Mouse (Mus musculus) embryonic facial prominence, embryonic 15.5 days (tissue): Measurements from ENCODE around the gene Zfp46. TPM values are rescaled to one million over a fixed set of nuclear protein-coding genes. Genes with fewer than 3 reads are reported as not detected.

Experiments used
- ATAC-seq: fragments of 200-750 bp; cut with Nextera tagmentation; 2 replicates; pipeline ENCODE4 v1.8.0; 2017; ENCODE audit warnings: low read depth, moderate TSS enrichment; ENCODE audit not compliant: insufficient number of reproducible peaks, low FRiP score, low TSS enrichment
- H3K27ac ChIP-seq: fragments of 300-500 bp; sonication (generic); replicated peaks from 2 replicates; pipeline ENCODE4 v1.5.1; 2015; ENCODE audit warnings: mild to moderate bottlenecking, inconsistent platforms
- H3K27me3 ChIP-seq: fragments of 300-500 bp; sonication (generic); 2 replicates; pipeline ENCODE4 v1.6.1; 2015; ENCODE audit warnings: inconsistent platforms
- H3K36me3 ChIP-seq: fragments of 300-500 bp; sonication (generic); 2 replicates; pipeline ENCODE4 v1.6.1; 2015; ENCODE audit warnings: mild to moderate bottlenecking, inconsistent platforms
- H3K4me1 ChIP-seq: fragments of 300-500 bp; sonication (generic); 2 replicates; pipeline ENCODE4 v1.6.1; 2015; ENCODE audit warnings: inconsistent platforms
- H3K4me2 ChIP-seq: fragments of 300-500 bp; sonication (generic); replicated peaks from 2 replicates; pipeline ENCODE4 v1.6.1; 2015; ENCODE audit warnings: mild to moderate bottlenecking, inconsistent platforms
- H3K4me3 ChIP-seq: fragments of 300-500 bp; sonication (generic); replicated peaks from 2 replicates; pipeline ENCODE4 v1.5.1; 2015; ENCODE audit warnings: mild to moderate bottlenecking, inconsistent platforms
- H3K9ac ChIP-seq: fragments of 300-500 bp; sonication (generic); 2 replicates; pipeline ENCODE4 v1.6.1; 2015; ENCODE audit warnings: inconsistent platforms
- H3K9me3 ChIP-seq: fragments of 300-500 bp; sonication (generic); replicated peaks from 2 replicates; pipeline ENCODE4 v1.6.1; 2016; ENCODE audit warnings: inconsistent platforms
- WGBS: fragments of 180-500 bp; shearing (Covaris S2); methylation state at CpG from one replicate; pipeline ENCODE4 v1.1.7; 2015; 5-methylcytosine and 5-hydroxymethylcytosine counted together
- polyA plus RNA-seq: library from polyadenylated mRNA; unstranded; fragments of >200 nt; fragmentation: Nextera tagmentation; extraction: Ambion mirVana; gene quantifications from 2 replicates; pipeline ENCODE4 v1.2.1, GENCODE M21; 2015

The Zfp46 gene
- polyA plus RNA-seq, 1 experiment from 2014 or later: 25.0 TPM

DNA sequence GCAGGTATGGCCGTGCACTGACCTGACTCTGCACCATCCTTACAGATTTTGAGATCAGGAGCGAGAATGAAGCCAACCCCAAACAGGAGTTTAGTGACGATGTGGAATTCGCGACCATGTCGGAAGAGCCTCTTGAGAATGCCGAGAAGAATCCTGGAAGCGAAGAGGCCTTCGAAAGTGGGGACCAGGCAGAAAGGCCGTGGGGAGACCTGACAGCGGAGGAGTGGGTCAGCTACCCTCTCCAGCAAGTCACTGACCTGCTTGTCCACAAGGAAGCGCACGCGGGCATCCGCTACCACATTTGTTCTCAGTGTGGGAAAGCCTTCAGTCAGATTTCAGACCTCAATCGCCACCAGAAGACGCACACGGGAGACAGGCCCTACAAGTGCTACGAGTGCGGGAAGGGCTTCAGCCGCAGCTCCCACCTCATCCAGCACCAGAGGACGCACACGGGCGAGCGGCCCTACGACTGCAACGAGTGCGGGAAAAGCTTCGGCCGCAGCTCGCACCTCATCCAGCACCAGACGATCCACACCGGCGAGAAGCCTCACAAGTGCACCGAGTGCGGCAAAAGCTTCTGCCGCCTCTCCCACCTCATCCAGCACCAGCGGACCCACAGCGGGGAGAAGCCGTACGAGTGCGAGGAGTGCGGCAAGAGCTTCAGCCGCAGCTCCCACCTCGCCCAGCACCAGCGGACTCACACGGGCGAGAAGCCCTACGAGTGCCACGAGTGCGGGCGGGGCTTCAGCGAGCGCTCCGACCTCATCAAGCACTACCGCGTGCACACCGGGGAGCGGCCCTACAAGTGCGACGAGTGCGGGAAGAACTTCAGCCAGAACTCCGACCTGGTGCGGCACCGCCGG, 5.7 kb downstream of the Zfp46 start:
- ATAC-seq: no peak
- H3K27ac ChIP-seq: no peak overlapping the region
- no peak overlapping the region for H3K9ac ChIP-seq
- no peak overlapping the region for H3K4me3 ChIP-seq
- WGBS: 58% methylated on average over 66 of the region's 66 CpGs
- H3K36me3 ChIP-seq: peaks cover 75% of the 10 kb centered on the region
- H3K4me2 ChIP-seq: no peak overlapping the region
- H3K4me1 ChIP-seq: peaks cover 7% of the 10 kb centered on the region
- H3K9me3 ChIP-seq: 0 out of 2 replicates have a peak, but pooled peaks cover 3% of the 10 kb centered on the region
- no peaks in the 10 kb centered on the region for H3K27me3 ChIP-seq

DNA sequence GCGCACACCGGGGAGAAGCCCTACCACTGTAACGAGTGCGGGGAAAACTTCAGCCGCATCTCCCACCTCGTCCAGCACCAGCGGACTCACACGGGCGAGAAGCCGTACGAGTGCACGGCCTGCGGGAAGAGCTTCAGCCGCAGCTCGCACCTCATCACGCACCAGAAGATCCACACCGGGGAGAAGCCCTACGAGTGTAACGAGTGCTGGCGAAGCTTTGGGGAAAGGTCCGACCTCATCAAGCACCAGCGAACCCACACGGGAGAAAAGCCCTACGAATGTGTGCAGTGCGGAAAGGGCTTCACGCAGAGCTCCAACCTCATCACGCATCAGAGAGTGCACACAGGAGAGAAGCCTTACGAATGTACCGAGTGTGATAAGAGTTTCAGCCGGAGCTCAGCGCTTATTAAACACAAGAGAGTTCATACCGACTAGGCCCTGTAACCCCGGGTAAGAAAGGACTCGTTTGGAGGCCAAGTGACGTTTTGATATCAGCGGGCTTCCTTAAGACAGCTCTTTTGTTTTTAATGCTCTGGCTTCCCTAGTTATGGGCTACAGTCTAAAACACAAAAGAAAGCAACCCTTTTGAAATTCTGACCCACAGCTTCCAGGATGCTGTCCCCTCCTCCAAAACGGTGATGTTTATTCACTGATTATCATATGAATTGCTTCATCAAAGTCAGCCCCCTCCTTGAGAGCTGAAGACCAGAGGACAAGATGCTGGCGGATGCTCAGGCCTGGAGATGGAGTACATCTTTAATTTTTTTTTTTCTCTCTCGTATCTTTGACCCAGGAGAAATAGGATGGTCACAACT, 6.5 kb downstream of the Zfp46 start:
- Histone ChIP-seq H3K9me3 (0 out of 2 replicates have a peak, but pooled peaks cover 3% of the 10 kb centered on the region), H3K9ac (no peak overlapping the region), H3K4me3 (no peak overlapping the region), H3K27ac (no peak overlapping the region), H3K4me1 (peaks cover 7% of the 10 kb centered on the region), H3K4me2 (no peak overlapping the region), H3K27me3 (no peaks in the 10 kb centered on the region), H3K36me3 (peaks cover 75% of the 10 kb centered on the region)
- WGBS: 72% methylated on average over 39 of the region's 39 CpGs
- no peak for ATAC-seq

DNA sequence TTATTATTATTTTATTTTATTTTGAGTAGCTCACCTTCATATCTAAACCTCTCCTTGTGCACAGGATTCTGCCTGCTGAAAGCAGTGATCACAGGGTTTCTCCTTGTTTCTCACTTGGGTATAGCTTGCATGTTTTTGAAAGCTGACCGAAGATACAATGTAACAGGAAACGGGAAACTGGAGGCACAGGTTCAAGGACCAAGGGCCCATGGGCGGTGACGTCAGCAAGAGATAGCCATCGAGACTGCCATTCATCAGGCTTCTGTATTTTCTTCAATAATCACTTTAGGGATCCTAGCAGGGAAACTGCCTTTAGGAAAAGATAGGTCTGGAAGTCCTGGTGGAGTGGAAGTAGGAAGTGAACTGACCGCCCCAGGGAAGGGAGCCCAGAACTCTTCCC, 7.2 kb downstream of the Zfp46 start:
- Histone ChIP-seq H3K9ac (no peak overlapping the region), H3K9me3 (0 out of 2 replicates have a peak, but pooled peaks cover 3% of the 10 kb centered on the region), H3K4me1 (peaks cover 1% of the 10 kb centered on the region), H3K27me3 (no peaks in the 10 kb centered on the region), H3K4me2 (no peak overlapping the region), H3K4me3 (no peak overlapping the region), H3K36me3 (peaks cover 75% of the 10 kb centered on the region), H3K27ac (no peak overlapping the region)
- ATAC-seq: no peak
- WGBS: 91% methylated on average over 6 of the region's 6 CpGs

DNA sequence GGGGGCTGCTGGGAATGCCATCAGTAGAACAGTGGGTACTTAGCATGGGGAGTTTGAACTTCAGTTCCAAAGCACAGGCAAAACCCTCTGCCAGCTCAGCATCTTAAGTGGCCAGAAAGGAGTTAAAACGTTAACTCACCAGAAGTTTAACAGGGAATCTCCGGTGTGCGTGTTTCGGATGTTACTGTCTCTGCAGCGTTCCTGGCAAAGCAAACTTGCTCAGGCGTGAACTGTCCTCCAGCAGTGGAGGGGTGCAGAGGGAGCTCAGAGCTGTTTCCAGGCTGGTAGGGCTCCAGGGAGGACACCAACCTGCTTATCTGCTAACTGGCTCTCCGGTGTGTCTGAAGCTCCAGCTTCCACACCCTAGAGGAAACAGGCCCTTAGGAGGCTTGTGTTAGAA, 11.5 kb downstream of the Zfp46 start:
- Histone ChIP-seq H3K4me3 (no peak overlapping the region), H3K36me3 (peaks cover 35% of the 10 kb centered on the region), H3K4me1 (no peaks in the 10 kb centered on the region), H3K27ac (no peak overlapping the region), H3K9me3 (no peaks in the 10 kb centered on the region), H3K9ac (no peak overlapping the region), H3K4me2 (no peak overlapping the region), H3K27me3 (no peaks in the 10 kb centered on the region)
- no peak for ATAC-seq
- 52% methylated on average over 7 of the region's 7 CpGs for WGBS

DNA sequence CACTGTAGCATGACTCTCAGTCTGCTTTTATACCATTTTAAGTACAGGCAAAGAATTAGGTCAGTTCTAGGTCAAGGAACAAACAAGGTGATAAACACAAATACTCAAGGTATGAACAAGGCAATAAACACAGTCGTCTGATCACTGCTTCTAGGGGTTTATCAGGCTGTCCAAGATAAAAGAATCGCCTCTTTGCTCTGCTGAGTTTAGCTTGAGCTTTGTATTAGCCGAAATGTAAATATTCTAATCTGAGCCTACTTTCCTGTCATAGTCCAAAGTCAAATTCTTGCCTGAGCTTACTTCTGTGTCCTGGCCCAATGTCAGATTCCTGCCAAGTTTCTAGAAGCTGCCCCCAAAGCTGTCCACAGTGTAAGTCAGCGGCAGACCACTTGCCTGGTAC, 18.0 kb downstream of the Zfp46 start:
- no peak for ATAC-seq
- no peak overlapping the region for H3K4me2 ChIP-seq
- no peak overlapping the region for H3K27ac ChIP-seq
- WGBS: 75% methylated on average over 4 of the region's 4 CpGs
- H3K4me1 ChIP-seq: no peaks in the 10 kb centered on the region
- H3K36me3 ChIP-seq: no peaks in the 10 kb centered on the region
- no peaks in the 10 kb centered on the region for H3K9me3 ChIP-seq
- H3K4me3 ChIP-seq: no peak overlapping the region
- H3K9ac ChIP-seq: no peak overlapping the region
- no peaks in the 10 kb centered on the region for H3K27me3 ChIP-seq

DNA sequence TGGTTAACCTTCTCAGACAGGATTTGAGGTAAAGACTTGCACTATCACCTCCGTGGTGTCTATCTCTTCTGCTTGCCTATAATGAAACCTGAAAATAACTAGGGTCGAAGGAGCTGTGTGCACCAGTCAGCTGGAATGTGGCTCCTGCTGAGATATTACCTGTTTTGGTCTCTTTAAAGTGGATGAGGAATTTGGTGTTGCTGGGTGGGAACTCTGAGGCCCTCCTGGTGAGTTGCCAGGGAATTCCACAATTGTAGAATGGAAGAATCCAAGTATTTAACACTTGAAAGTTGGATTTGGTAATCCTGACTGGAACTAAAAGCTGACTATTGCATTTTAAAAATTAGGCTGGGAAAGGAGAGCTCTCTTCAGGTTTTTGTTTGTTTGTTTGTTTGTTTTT, 19.7 kb downstream of the Zfp46 start:
- Histone ChIP-seq H3K4me3 (no peak overlapping the region), H3K4me1 (peaks cover 2% of the 10 kb centered on the region), H3K4me2 (no peak overlapping the region), H3K36me3 (no peaks in the 10 kb centered on the region), H3K27ac (0 out of 2 replicates have a peak overlapping the region, but pooled peaks have one; percentile 4), H3K9me3 (no peaks in the 10 kb centered on the region), H3K27me3 (no peaks in the 10 kb centered on the region), H3K9ac (no peak overlapping the region)
- no peak for ATAC-seq
- WGBS: 38% methylated on average over 2 of the region's 2 CpGs

DNA sequence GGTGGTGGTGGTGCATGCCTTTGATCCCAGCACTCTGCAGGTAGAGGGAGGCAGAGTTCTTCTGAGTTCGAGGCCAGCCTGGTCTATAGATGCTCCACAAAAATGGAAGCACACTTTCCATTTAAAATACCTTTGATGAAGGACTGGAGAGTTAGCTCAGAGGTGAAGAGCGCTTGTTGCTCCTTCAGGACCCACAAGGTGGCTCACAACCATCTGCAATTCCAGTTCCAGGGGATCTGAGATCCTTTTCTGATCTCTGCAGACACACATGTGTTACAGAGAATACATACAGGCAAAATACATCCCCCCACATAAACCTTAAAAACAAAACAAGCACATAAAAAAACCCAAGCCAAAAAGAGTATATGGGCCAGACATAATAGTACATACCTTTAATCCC, 23.9 kb downstream of the Zfp46 start:
- Histone ChIP-seq H3K9me3 (no peaks in the 10 kb centered on the region), H3K4me1 (peaks cover 18% of the 10 kb centered on the region), H3K27ac (no peak overlapping the region), H3K4me3 (no peak overlapping the region), H3K4me2 (no peak overlapping the region), H3K9ac (no peak overlapping the region), H3K36me3 (no peaks in the 10 kb centered on the region), H3K27me3 (no peaks in the 10 kb centered on the region)
- no peak for ATAC-seq
- WGBS: 54% methylated on average over 2 of the region's 2 CpGs

DNA sequence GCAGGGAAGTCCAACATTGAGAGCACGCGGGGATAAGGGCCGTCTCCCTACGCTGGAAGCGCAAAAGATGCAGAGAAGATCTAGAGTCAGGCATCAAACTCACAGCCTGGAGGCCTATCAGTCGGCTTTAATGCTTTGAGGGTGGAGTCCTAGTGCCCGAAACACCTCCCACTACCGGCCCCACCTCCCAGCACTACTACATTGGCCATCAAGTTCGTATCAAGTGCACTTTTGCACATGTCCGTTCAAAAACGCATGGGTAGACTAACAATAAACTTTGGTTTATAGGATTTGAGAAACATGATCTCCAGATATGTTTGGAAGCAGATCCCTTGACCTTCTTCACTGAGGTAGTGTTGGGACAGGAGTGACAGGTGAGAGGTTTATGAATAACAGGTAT, 25.3 kb downstream of the Zfp46 start:
- Histone ChIP-seq H3K9me3 (no peaks in the 10 kb centered on the region), H3K4me2 (peak overlapping the region; percentile 60), H3K4me3 (peak overlapping the region; percentile 92), H3K27ac (peak overlapping the region; percentile 97), H3K4me1 (peaks cover 24% of the 10 kb centered on the region), H3K9ac (peak overlapping the region; percentile 18; the same call in 1 of the 2 replicates), H3K27me3 (no peaks in the 10 kb centered on the region), H3K36me3 (no peaks in the 10 kb centered on the region)
- 3% methylated on average over 11 of the region's 11 CpGs for WGBS
- ATAC-seq: no peak

DNA sequence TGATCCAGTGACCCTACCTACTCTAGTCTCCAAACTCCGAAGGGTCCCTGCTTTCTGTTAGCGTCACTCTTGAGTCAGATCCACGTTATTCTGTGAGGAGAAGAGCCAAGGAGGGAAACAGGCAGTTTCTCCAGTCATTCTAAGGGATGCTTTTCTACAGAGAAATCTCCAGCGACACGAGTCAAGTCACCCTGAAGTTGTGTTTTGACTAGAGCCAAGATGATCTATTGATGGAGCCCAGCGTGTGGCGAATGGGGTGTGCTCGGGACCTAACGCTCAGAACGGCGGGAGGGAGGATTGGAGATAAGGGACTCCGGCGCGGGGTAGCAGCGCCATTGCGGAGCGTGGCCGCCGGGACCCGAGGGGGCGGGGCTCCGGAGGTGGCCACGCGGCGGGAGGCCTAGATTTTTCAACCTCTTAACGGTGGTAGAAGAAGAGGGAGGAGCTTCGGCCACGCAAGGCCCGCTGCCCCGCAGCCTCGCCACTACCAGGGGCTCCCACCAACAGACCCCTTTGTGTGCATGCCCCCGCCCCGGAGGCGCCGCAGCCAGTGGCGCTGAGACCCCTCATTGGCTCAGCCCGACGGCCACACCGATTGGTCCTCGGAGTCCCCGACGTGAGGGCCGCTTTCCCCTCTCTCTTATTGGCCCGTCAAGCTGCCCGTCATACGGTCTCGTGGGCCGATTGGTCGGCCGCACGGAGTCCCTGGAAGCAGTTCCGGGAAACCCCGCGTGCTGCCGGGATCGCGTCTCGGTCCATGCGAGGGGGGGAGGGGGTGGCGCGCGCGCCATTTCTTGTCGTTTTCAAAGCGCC, 26.0 kb downstream of the Zfp46 start, which contains the start of gene Hnrnpr:
TSS of gene Hnrnpr (plus strand) at position 714 of the 813 bp plus-strand sequence.
- H3K9ac ChIP-seq: peak within 1 kb of the TSS; percentile 98
- WGBS: under 1% methylated on average over 63 of the region's 65 CpGs
- H3K4me1 ChIP-seq: peaks cover 27% of the 10 kb centered on the region
- H3K27me3 ChIP-seq: no peaks in the 10 kb centered on the region
- ATAC-seq: peak; percentile 99
- H3K27ac ChIP-seq: peak within 1 kb of the TSS; percentile 97
- H3K4me2 ChIP-seq: peak within 1 kb of the TSS; percentile 61
- no peaks in the 10 kb centered on the region for H3K36me3 ChIP-seq
- peak within 1 kb of the TSS; percentile 92 for H3K4me3 ChIP-seq
- H3K9me3 ChIP-seq: no peaks in the 10 kb centered on the region

DNA sequence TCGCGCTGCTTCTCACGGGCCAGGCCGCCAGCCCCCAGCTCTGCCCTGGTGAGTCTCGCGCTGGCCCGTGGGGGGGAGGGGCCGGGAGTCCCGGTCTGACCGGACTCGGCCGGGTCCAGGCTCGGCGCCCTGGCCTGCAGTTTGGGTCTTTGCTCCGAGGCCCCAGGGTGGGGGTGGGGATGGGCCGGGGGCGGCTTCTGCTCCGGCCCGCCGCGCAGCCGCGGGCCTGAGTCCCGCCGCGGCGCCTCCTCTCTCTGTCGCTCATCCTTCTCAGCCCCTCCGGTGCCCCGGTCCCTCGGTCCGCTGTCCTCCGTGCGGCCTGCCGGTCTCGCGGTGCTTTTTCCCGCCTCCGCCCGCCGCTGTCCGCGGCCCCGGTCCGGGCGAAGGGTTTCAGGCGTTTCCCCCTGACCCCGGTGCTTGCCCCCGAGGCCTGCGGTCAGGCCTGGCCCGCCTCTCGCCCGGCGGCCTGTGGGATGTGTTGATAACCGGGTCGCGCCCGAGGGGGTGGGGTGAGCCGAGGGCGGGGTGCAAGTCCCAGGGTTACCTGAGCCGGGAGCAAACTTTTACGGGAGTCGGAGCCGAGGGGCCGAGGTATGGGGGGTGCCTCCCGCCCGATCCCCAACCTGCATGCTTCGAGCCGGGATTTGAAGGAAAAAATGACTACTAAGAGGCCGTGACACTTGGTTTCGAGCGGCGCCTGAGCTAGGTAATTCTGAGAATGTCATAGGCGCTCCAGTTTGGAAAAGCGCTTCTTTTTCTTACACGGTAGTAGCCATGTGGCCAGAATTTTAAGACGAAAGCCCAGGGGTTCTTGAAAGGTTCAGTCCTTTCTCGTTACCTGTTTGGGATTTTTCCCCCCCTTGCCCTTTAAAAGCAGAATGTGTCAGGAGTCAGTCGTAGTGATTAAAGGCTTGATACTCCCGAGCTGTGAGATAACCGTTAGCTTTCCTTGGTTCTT, 26.8 kb downstream of the Zfp46 start:
- peak overlapping the region; percentile 97 for H3K27ac ChIP-seq
- peak overlapping the region; percentile 92 for H3K4me3 ChIP-seq
- peaks cover 1% of the 10 kb centered on the region; the same call in 1 of the 2 replicates for H3K36me3 ChIP-seq
- H3K4me2 ChIP-seq: peak overlapping the region; percentile 61
- no peaks in the 10 kb centered on the region for H3K9me3 ChIP-seq
- WGBS: under 1% methylated on average over 78 of the region's 81 CpGs
- H3K27me3 ChIP-seq: no peaks in the 10 kb centered on the region
- peaks cover 27% of the 10 kb centered on the region for H3K4me1 ChIP-seq
- ATAC-seq: peak; percentile 55
- peak overlapping the region; percentile 98 for H3K9ac ChIP-seq
